Mouse (Mus musculus) thymus, postnatal 25 days (tissue): Measurements from ENCODE around the gene Mcm8.

Source experiments
- DNase-seq: peaks from one replicate; pipeline ENCODE4 v3.0.0; 2022

Gene Mcm8

DNA sequence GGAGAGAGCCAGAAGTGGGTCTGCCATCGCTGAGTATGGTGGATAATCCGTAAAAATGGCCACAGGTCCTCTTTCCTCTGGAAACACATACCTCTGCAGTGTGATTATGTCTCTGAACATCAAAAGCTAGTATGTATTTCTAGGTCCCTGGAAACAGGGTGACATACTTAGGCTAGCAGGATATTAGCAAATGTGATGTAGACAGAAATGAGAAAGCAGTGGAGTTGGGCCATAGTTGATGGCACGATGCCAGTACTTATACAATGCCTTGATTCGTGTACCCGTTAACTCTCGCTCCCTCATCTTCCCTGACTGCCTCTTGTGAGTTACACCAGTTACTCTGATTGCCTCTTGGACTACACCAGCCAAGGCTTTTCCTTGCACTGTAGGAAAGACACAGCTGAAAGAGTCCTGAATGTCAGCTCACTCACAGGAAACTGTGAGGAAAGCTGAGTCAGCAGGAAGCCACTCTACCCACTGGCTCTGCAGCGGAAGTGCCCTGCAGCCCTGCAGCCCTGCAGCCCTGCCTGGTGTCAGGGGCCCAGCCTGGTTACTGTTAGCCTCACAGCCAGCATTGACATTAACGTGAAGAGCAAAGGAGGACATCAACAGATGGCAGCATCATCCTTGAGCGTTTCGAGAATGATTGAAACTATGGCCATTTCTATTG is 57.9 kb downstream of the Mcm8 start:
- DNase-seq = peak; percentile 11

DNA sequence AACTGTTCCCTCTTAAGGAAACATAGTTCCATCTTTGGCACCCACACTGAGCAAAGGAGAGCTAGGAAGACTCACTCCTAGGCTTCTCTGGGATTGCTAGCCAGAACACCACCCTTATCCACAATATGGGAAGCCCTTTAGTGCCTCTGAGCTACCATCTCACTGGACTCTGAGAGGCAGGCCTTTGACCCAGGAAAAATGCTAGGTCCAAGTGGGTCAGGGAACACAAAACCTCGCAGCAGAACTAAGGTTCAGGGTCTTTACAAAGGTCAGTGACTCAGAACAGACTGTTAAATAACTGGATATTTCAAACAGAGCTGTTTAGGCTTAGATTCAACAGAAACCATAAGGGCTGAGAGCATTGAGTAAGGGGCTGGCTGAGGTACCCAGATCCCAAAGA is 61.0 kb downstream of the Mcm8 start:
- DNase-seq = no peak

DNA sequence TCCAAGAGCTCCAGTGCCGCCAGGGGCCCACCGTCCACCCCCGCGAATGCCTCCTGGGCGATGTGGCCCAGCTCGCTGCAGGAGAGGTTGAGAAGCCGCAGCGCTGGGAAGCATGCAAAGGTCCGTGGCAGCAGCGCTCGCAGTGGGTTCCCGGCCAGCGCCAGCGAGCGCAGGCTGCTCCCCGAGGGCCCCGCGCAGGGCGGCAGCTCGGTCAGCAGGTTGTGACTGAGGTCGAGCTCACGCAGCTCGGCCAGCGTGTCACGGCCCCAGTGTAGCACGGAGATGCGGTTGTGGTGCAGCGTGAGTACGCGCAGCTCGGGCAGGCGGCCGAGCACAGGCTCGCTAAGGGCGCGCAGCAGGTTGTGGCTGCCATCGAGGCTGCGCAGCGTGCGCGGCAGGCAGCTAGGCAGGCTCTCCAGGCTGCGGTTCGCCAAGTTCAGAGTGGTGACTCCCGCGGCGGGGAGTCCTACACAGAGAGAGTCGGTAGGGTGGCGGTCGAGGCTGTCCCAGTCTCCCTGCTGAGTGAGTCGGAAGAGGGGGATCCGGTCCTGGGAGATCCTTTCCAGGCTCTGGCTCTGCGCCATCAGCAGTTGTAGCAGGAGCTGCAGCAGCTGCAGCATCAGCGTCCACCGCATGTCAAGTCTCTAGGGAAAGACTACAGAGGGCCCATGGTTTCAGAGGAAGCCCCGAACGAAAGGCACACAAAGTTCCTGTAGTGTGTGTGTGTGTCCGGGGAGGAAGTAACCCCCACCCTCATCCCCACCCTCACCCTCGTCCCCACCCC is 63.5 kb downstream of the Mcm8 start:
- DNase-seq = peak; percentile 18

DNA sequence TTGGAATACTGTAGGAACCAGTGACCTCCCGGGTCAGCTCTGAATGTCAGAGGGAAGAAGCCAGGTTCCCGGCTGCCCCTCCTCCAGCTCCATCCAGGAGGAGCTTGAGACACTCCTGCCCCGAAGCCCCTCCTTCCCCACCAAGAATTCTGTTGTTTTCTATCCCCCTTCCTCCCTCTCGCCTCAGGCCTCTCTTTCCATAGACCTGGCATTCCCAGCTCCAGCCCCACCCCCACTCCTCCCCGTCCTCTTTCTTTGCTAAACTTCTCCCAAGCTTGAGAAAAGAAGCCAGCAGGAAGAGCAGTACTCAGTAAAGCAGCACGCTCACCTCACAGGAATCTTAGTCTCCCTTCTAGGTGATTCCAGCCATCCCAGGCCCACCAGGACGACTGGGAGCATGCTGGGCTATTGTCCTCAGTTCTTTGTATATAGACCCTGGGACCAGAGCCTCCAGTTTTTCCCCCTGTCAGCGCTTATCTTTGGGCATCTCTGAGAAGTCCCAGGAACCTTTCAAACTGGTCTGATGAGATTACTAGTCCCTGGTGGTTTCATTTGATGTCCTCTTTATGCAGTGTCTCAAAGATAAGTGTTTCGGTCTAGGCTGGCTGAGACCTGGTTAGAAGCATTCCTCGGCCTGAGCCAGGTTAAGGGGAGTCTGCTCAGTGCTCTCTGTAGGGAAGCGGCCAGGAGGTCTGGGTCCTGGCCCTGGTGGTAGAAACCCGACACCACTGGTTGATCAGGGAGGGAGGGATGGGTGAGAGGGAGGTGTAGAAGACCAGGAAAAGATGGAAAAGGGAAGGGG is 65.1 kb downstream of the Mcm8 start, which contains the start of gene Lrrn4:
Lrrn4 (minus strand) TSS at position 48 of the 802 bp plus-strand sequence.
- no peak for DNase-seq

GRCm38 (mm10) chr2:132884303-132884967 is 68.5 kb downstream of the Mcm8 start:
- no peak for DNase-seq

DNA sequence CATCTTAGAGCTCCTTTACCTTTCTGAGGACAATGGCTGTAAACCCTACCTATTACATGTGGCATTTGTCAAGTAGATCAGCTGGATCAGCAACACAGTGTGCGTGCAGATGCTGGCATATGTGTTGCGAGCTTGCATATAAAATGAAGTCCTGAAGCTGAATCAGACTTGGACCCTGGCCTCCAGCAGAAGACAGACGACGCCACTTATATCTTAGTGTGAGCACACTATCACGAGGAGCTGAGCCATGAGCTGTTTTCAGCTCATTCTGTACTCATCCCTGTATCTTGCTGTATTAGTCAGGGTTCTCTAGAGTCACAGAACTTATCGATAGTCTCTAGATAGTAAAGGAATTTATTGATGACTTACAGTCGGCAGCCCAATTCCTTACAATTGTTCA is 69.4 kb downstream of the Mcm8 start:
- no peak for DNase-seq
